Mouse (Mus musculus): ENCODE measurements around the gene Bbc3.

DNA sequence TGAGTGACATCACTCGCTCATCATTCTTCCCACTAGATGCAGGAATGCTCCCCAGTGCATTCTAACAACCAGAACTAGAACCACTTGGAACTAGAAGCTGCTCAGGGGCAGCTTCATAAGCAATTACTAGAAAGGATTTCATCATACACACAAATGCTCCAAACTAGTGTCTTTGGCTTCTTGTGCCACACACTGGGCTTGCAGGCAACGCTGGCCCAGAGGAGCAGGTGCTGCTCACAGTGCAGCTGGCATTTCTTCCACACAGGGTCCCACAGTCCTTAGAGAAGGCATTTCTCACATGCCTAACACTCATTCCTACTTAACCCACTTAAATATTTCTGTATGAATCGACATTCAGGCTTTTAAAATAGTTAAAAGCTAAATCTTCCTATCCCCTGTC lies 49.4 kb downstream of the Bbc3 start:
- TF ChIP-seq GATA1 (IDR thresholded peaks at IDR 0.05; ENCODE audit: borderline replicate concordance, low read length): no peak
- TF ChIP-seq CTCF (IDR thresholded peaks at IDR 0.05; ENCODE audit: low read depth, low read length): no peak
- no peak for TF ChIP-seq TAL1 (conservative IDR thresholded peaks at IDR 0.05; ENCODE audit: low read depth, low read length)
- TF ChIP-seq POLR2AphosphoS5 (IDR thresholded peaks at IDR 0.05; ENCODE audit: insufficient replicate concordance, low read depth, low read length): no peak
- TF ChIP-seq GATA2 (IDR thresholded peaks at IDR 0.05; ENCODE audit: borderline replicate concordance, low read depth, low read length): no peak

All from G1E (cell line).